Mouse (Mus musculus) G1E-ER4 (cell line): ENCODE results near the gene Hoxa1. TPM values are rescaled to one million over a fixed set of nuclear protein-coding genes. Genes with fewer than 3 reads are reported as not detected.

Experiments
- GATA1 ChIP-seq: IDR thresholded peaks from one replicate; pipeline ENCODE4 v1.8.0; 2012; ENCODE audit warnings: low read length, inconsistent platforms
- polyA plus RNA-seq: library from polyadenylated mRNA; stranded (reverse); fragments of >175 nt; gene quantifications from 2 replicates; pipeline ENCODE4 v1.2.3, GENCODE M21; 2012

The Hoxa1 gene
- not detected in 2 replicates for polyA plus RNA-seq

GRCm38 (mm10) chr6:52158276-52159051, at the start of gene Hoxa1:
Gene Hoxa1 (minus strand): TSS chr6:52158317.
- no peak for TF ChIP-seq GATA1

- TF ChIP-seq GATA1, result no peak
Measured at GRCm38 (mm10) chr6:52207684-52207976, 49.5 kb upstream of the Hoxa1 start.

GRCm38 (mm10) chr6:52206882-52207683, 49.0 kb upstream of the Hoxa1 start:
- TF ChIP-seq GATA1, result no peak

- TF ChIP-seq GATA1, result no peak
Measured at GRCm38 (mm10) chr6:52205638-52206621, 47.8 kb upstream of the Hoxa1 start.

GRCm38 (mm10) chr6:52205221-52205620, 47.1 kb upstream of the Hoxa1 start:
- TF ChIP-seq GATA1, result no peak

- no peak for TF ChIP-seq GATA1
Measured at GRCm38 (mm10) chr6:52204050-52204752, 46.1 kb upstream of the Hoxa1 start, which contains the start of gene Hoxa5. Gene Hoxa5 (minus strand): TSS chr6:52204587.

GRCm38 (mm10) chr6:52203371-52204049, 45.4 kb upstream of the Hoxa1 start:
- no peak for TF ChIP-seq GATA1

GRCm38 (mm10) chr6:52203121-52203370, 44.9 kb upstream of the Hoxa1 start:
- no peak for TF ChIP-seq GATA1

GRCm38 (mm10) chr6:52202362-52203120, 44.4 kb upstream of the Hoxa1 start:
- TF ChIP-seq GATA1, result no peak

GRCm38 (mm10) chr6:52201269-52201668, 43.2 kb upstream of the Hoxa1 start:
- no peak for TF ChIP-seq GATA1

- no peak for TF ChIP-seq GATA1
Measured at GRCm38 (mm10) chr6:52200751-52201250, 42.7 kb upstream of the Hoxa1 start.

- no peak for TF ChIP-seq GATA1
Measured at GRCm38 (mm10) chr6:52200073-52200750, 42.1 kb upstream of the Hoxa1 start.

- no peak for TF ChIP-seq GATA1
Measured at GRCm38 (mm10) chr6:52197271-52197670, 39.2 kb upstream of the Hoxa1 start.
